Mouse (Mus musculus): ENCODE results near the gene Ubqln5.

DNA sequence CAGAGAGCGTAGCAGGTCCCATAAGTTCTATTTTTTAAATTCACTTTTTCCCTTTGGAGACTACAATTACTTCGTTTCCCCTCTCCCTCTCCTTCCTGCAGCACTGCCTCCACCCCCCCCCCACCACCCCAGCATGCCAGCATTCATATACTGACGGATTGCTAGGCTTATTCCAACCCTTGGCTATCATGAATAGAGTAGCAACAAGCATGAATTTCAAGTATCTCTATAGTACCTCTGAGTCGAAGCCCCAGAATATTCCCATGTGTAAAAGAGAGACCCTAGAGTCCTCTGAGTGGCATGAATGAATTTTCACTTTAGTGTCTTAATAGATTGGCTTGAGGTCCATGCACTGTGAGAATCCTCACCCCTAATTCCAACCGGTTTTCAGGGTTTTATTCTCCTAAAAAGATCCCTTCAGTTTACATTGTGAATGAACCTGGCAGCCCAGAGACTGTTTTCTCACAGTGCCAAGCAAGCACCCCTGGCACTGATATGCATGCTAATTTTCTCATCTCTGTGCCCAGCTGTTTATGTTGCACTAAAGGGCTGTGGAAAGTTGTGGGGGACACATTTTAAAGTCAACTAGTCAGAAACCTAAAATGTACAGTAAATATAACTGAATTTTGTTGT lies 48.9 kb upstream of the Ubqln5 start:
- TF ChIP-seq CTCF (IDR thresholded peaks at IDR 0.05; ENCODE audit: borderline replicate concordance, control insufficient read depth, extremely low read depth, insufficient read depth, low read length, poor library complexity) (no peak), POLR2A (IDR thresholded peaks at IDR 0.05; ENCODE audit: control insufficient read depth, extremely low read depth, insufficient read depth, low read length, poor library complexity) (no peak)

Measured in thymus, adult 2 months (tissue).